Mouse (Mus musculus): ENCODE data around the gene Pisd. TPM values are rescaled to one million over a fixed set of nuclear protein-coding genes. Genes with fewer than 3 reads are reported as not detected.
"Not testable (repeated sequence)": the region's sequence is repeated elsewhere in the genome, so short reads cannot be mapped to it uniquely, and the experiment has no call there.

The Pisd gene
- total RNA-seq, 4 experiments from 2014 or later = 12.0 to 13.8 (median 13.1) TPM

- DNase-seq (ENCODE audit: low spot score in 2 of 2) = peak; percentile 73 to 79
Measured at GRCm38 (mm10) chr5:32745705-32746655, 39.5 kb downstream of the Pisd start.

- no peak for DNase-seq (ENCODE audit: low spot score in 2 of 2)
Measured at GRCm38 (mm10) chr5:32742149-32742548, 43.3 kb downstream of the Pisd start.

- DNase-seq (ENCODE audit: low spot score in 2 of 2) = not testable (repeated sequence)
Measured at GRCm38 (mm10) chr5:32741377-32741776, 44.1 kb downstream of the Pisd start.

DNA sequence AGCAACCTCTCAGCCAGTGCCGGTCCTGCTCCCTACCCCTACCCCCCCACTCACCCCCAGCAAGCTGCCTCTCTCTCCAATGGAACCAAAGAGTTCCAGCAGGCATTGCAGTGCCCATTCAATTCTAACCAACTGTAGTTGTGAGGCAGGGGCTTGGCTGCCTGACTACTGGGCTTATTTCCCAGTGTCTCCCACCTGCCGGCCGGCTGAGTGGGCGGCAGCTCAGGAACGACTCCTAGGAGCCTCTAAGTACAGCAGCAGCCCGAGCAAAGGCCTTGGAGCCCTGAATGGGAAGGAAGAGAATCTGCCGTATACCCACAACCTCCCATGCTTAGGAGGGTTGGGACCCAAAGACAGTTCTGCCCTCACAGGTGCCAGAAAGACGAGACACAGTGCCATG is 44.6 kb downstream of the Pisd start:
- not testable (repeated sequence) for DNase-seq (ENCODE audit: low spot score in 2 of 2)

- no peak for DNase-seq (ENCODE audit: low spot score in 2 of 2)
Measured at GRCm38 (mm10) chr5:32740138-32740537, 45.3 kb downstream of the Pisd start.

- not testable (repeated sequence) for DNase-seq (ENCODE audit: low spot score in 2 of 2)
Measured at GRCm38 (mm10) chr5:32736770-32737169, 48.7 kb downstream of the Pisd start.

DNA sequence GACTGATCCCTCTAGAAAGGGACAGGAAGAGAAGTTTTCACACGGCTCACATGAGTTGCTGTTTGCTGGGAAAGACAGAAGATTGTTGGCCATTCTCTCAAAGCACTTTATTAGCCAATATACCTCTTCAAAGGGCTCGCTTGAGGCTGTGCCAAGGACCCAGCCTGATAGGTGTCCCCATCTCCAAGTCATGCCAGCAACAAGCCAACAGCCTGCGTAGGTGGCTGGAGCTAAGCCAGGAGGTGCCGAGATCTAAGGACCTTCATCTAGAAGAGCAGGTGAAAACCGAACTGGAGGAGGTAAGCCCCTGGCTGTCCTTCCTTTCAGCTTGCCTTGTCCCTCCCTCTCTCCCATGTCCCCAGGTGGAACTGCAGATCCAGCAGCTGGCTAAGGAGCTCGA is 49.7 kb downstream of the Pisd start:
- no peak for DNase-seq (ENCODE audit: low spot score in 2 of 2)

DNA sequence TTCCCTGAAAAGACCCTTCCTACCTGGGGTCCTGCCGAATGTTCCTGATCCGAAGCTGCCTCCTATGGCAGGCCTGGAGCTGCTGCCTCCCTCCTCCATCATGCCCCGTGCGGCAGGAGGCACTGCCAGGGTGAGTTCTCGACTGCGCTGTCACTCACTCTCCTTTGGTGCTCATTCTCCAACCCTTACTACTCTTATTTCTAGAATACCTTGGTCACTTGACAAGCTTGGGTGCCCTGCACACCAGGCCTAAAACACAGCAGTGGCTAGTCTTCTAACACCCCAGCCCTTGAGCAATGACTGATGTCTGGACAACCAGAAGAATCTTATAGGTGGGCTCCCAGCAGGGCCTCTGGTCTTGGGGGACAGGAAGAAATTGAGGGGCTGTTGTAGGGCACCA is 51.6 kb downstream of the Pisd start:
- DNase-seq (ENCODE audit: low spot score in 2 of 2) = not testable (repeated sequence)

DNA sequence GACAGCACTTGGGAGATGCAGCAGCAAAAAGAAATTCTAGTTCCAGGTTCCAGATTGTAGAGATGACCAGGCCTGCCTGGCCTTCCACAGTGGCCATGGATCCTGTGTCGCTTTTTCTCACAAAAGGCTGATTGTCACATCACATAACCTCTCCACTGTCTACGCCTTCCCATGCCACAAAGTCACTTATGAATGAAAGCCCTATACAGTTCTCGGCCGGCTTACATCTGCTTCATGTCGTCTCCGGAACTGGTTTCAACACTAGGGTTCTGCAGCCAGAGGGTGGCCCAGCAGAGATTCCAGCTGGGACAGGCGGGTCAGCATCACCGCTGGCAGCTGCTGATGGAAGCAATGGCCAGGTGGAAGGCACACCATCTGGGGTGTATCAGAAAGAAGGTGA is 56.6 kb downstream of the Pisd start:
- DNase-seq (ENCODE audit: low spot score in 2 of 2) = no peak

DNA sequence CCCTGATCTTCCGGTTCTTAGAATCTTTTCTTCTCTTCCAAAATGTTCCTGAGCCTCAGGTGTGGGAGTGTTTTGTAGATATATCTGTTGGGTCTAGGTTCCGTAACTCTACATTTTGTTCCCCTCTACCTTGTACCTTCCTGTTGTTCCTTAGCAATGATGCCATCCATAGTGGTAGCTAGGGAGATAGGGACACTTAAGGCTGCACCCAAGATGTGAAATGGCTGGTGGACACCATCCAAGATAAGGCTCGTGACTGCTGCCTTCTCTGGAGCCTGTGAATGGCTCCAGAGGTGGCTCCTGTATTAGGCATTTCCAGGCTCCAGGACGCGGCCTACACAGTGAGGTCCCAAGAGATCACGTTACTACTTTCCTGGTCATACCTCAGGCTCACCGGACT is 57.1 kb downstream of the Pisd start:
- DNase-seq (ENCODE audit: low spot score in 2 of 2) = no peak

GRCm38 (mm10) chr5:32725397-32725796 is 60.0 kb downstream of the Pisd start:
- not testable (repeated sequence) for DNase-seq (ENCODE audit: low spot score in 2 of 2)

GRCm38 (mm10) chr5:32723981-32724380 is 61.5 kb downstream of the Pisd start:
- DNase-seq (ENCODE audit: low spot score in 2 of 2) = no peak

GRCm38 (mm10) chr5:32722711-32723110 is 62.7 kb downstream of the Pisd start:
- DNase-seq (ENCODE audit: low spot score in 2 of 2) = not testable (repeated sequence)

DNA sequence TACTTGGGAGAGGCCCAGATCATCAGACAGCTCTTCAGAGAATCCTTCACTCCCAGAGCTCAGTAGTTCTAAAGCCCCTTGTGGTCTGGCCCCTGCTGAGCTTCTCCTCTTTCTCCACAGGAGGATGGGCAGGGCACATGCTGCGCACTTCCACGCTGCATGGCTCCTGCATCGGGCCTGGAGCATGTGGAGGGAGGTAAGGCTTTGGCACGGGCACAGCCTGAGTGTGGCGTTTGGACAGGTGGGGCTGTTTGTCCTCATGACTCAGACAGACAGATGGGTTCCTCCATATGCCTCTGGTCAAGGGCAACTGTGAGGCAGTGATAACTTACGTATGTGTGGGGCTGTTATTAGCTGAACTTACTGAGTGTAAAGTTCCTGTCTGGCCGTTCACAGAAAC is 63.2 kb downstream of the Pisd start:
- DNase-seq (ENCODE audit: low spot score in 2 of 2) = no peak

- DNase-seq (ENCODE audit: low spot score in 2 of 2) = no peak
Measured at GRCm38 (mm10) chr5:32721316-32721715, 64.1 kb downstream of the Pisd start.

- DNase-seq (ENCODE audit: low spot score in 2 of 2) = no peak
Measured at GRCm38 (mm10) chr5:32720416-32720815, 65.0 kb downstream of the Pisd start.

DNA sequence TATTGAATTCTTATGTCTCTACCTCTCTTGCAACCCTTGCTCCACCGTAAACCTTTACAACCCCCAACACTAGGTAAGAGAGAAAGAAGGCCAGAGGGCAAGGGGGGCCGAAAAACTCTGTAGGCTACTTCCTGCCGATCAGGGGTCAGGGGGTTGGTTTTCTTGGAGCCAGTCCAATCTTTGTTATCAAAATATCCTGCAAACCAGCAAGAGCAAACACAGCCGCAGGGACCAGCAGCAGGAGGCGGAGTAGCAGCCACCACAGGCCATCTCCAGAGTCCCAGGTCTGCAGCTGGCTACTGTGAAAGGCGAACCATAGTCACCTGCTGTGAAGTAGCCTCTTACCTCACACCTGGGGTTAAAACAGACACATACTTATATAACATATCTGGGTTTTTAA is 66.5 kb downstream of the Pisd start:
- DNase-seq (ENCODE audit: low spot score in 2 of 2) = no peak

DNA sequence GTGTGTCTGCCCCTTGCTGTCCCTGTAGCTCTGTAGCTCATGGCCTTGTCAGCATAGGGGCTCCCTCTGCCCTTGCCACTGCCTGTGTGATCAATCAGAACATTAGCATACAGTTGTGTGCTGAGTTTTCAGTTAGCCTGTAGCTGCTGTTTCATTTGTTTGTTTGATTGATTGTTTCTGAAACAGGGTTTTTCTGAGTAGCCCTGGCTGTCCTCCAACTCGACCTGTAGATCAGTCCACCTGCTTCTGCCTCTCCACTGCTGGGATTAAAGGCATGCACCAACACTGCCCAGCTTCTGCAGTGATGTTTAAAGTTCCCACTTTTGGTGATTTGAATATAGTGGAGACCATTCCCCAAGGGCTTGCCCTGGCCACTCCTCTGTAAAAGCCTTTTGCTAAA is 67.7 kb downstream of the Pisd start:
- no peak for DNase-seq (ENCODE audit: low spot score in 2 of 2)

- peak; percentile 74 to 84 for DNase-seq (ENCODE audit: low spot score in 2 of 2)
Measured at GRCm38 (mm10) chr5:32713703-32714467, 71.6 kb downstream of the Pisd start.

DNA sequence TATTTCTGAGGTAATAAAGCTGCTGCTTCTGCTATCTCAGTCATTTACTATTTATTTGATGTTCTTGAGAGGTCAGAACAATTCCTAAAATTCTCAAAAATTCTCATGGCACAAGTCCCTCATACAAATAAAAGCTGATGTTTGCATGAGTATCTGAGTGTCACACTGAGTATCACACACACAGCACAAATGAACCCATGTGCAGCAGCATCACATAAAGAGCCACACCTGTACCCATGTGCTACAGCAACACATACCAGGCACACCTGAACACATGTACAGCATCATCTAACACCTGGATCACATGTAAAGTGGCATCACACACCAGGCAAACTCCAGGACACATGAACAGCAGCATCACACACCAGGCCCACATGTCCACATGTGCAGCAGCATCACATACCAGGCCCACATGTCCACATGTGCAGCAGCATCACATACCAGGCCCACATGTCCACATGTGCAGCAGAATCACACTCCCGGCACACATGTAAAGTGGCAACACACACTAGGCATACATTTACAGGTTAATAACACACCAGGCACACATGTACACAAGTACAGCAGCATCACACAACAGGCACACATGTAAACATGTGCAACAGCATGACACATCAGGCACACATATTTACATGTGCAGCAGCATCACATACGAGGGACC is 72.3 kb downstream of the Pisd start:
- no peak for DNase-seq (ENCODE audit: low spot score in 2 of 2)

- DNase-seq (ENCODE audit: low spot score in 2 of 2) = no peak
Measured at GRCm38 (mm10) chr5:32712221-32713041, 73.0 kb downstream of the Pisd start.

Measured in gastrocnemius, adult 8-10 months (tissue).